Mouse (Mus musculus): ENCODE measurements around the gene Canx.

GRCm38 (mm10) chr11:50371399-50371841 is 45.9 kb upstream of the Canx start:
- TF ChIP-seq CTCF (conservative IDR thresholded peaks at IDR 0.05 in 1 of 2, IDR thresholded peaks at IDR 0.05 in 1 of 2; ENCODE audit: low read depth in 2 of 2, low read length in 2 of 2), result peak in 1 of 2 experiments; percentile 74; a peak in 2 of 4 replicates
- TF ChIP-seq POLR2A (IDR thresholded peaks at IDR 0.05; ENCODE audit: low read depth, low read length), result no peak; the same call in 1 of the 2 replicates
- no peak for TF ChIP-seq GABPA (IDR thresholded peaks at IDR 0.05; ENCODE audit: insufficient replicate concordance, low read depth, low read length)
- no peak for TF ChIP-seq USF2 (conservative IDR thresholded peaks at IDR 0.05; ENCODE audit: low read depth, low read length)
- no peak for TF ChIP-seq SMC3 (IDR thresholded peaks at IDR 0.05; ENCODE audit: low read depth, low read length)
- TF ChIP-seq MYC (IDR thresholded peaks at IDR 0.05; ENCODE audit: low read depth, low read length), result no peak

Data from CH12.LX (cell line).